Mouse (Mus musculus): Measurements from ENCODE around the gene Prrc2a. TPM values are rescaled to one million over a fixed set of nuclear protein-coding genes. Genes with fewer than 3 reads are reported as not detected.

Prrc2a gene
- polyA plus RNA-seq, 1 experiment from 2014 or later, result 173 TPM

DNA sequence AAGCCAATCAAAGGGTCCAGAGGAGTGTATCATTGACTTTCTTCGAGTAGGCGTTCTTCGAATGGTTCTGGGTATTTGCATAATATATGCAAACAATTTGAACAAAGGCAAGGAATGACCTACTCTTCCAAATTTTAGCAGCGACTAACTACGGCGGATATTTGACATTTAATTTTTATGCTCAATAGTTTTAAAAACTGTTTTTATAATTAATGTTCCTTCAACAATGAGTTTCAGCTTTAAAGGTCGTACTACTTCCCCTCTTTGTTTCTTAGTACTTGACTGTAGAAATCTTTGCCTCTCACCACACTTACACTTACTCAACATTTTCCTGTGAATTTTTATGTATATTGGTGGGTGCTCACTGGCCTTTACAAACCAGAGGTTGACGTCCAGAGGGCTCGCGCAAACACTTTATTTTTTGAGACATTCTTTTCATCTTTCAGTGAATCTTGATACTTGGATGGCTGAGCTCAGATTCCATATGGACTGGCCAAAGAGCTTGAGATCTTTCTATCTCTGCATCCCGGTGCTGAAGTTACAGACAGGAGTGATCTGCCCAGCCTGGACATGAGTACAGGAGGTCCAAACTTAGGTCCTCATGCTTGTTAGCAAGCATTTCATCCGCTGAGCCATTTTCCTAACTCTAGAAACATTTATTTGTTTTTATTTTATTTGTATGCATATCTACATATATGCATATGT lies 906 bp upstream of the Prrc2a start:
- 26% methylated on average over 12 of the region's 12 CpGs for WGBS
- peaks cover 32% of the 10 kb centered on the region for H3K4me1 ChIP-seq
- no peak for DNase-seq (ENCODE audit: low spot score)

DNA sequence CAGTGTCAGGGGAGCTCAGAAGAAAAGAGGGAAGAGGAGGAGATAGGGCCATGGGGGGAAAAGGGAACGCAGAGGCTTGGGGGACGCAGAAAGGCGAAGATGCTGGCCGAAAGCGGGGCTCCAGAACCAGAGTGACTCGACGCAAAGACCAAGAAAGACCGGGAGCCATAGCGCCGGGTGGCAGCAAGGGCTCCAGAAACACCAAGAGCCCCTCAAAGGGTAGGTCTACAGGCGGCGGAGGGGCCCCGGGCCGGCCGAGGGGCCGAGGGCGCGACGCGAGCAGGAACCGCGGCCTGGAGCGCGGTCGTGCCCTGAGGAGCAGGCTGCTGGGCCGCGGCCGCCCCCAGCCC lies 504 bp downstream of the Prrc2a start:
- no peaks in the 10 kb centered on the region for H3K9me3 ChIP-seq (replicated peaks)
- WGBS, result 0% methylated on average over 18 of the region's 28 CpGs
- peak overlapping the region; percentile 92 for H3K4me3 ChIP-seq

More for the DNA sequence above, 906 bp upstream of the Prrc2a start:
- peak overlapping the region; percentile 98 for H3K27ac ChIP-seq (replicated peaks)
- peak overlapping the region; percentile 92 for H3K4me3 ChIP-seq
- H3K9me3 ChIP-seq (replicated peaks), result no peaks in the 10 kb centered on the region
- H3K36me3 ChIP-seq, result peaks cover 28% of the 10 kb centered on the region
- H3K27me3 ChIP-seq (ENCODE audit: low read depth, poor library complexity, severe bottlenecking), result no peaks in the 10 kb centered on the region

DNA sequence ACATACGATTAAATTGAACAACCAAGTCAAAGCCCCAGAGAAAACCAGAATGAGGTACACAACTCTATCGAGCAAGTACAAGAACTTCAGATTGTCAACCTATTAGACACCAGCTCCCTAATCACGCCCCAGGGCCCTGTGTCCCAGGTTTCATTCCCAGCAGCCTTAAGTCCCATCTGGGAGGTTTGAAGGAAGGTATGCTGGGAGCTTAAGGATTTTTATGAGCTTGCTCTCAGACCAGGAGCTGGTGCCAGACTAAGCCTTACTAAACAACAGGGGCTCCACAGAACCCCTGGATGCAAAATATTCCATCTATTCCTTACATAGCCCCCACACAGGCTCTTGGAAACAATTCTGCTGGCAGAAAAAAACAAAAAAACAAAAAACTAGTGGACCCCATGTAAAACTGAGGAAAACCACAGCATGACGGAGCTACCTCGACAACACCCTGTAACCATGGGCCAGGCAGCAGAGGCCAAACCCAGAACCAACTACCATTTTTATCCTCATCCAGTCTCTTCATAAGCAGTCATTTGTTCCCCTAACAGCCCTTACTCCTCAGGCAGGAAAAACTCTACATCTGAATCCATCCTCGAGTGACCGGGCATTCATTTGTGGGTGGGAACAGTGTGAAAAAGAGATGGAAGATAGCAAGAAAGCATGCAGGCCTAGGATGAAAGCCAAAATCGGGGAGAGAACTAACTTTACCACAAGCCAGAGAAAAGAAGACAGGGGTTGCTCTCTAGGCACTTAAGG lies 1.2 kb downstream of the Prrc2a start:
- Histone ChIP-seq H3K27me3 (ENCODE audit: low read depth, poor library complexity, severe bottlenecking) (no peaks in the 10 kb centered on the region), H3K4me1 (peaks cover 32% of the 10 kb centered on the region), H3K36me3 (peaks cover 49% of the 10 kb centered on the region), H3K27ac (replicated peaks) (peak overlapping the region; percentile 98), H3K4me3 (peak overlapping the region; percentile 92), H3K9me3 (replicated peaks) (no peaks in the 10 kb centered on the region)
- 28% methylated on average over 8 of the region's 8 CpGs for WGBS
- DNase-seq (ENCODE audit: low spot score), result no peak

More for the DNA sequence above, 504 bp downstream of the Prrc2a start:
- H3K4me1 ChIP-seq, result peaks cover 32% of the 10 kb centered on the region
- DNase-seq (ENCODE audit: low spot score), result no peak
- H3K27ac ChIP-seq (replicated peaks), result peak overlapping the region; percentile 98
- no peaks in the 10 kb centered on the region for H3K27me3 ChIP-seq (ENCODE audit: low read depth, poor library complexity, severe bottlenecking)
- H3K36me3 ChIP-seq, result peaks cover 42% of the 10 kb centered on the region

DNA sequence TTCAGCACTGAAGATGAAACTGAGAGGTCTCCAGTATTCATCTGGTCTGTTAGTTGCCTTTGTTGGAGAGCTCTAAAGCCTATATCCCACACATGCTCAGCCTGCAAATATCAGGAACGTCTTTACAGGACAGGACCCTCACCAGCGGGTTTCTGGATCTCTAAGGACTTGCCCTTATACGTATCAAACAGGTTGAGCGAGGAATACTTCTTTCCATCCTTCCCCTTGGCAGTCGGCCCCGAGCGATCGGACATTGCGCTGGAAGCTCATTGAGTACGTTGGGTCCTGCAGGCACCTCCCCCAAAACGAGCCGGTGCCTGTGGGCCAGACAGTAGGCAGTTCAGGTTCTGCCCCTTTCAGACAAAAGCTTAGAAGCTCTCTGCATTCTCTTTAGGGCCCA lies 2.0 kb downstream of the Prrc2a start:
- Histone ChIP-seq H3K27ac (replicated peaks) (peak overlapping the region; percentile 98), H3K4me1 (peaks cover 32% of the 10 kb centered on the region), H3K36me3 (peaks cover 57% of the 10 kb centered on the region), H3K9me3 (replicated peaks) (no peaks in the 10 kb centered on the region), H3K27me3 (ENCODE audit: low read depth, poor library complexity, severe bottlenecking) (no peaks in the 10 kb centered on the region), H3K4me3 (peak overlapping the region; percentile 92)
- no peak for DNase-seq (ENCODE audit: low spot score)
- WGBS, result 77% methylated on average over 12 of the region's 12 CpGs

DNA sequence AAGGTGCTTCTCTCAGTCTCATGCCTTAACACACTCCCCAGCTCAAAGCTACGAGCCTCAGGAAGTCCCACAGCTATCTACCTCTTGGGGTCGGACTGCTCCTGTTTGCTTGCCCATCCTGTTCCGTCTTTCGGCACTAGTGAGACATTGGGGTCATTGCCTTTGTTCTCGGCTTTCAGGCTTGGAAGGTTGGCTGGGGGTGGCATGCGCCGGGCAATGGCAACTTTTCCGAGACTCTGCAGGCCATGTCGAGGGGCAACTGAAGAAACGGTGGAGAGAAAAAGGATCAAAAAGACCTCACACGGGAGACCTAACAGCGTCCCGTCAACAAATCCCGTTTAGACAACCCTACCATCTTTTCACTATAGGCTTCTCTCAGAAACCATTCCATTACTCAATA lies 2.6 kb downstream of the Prrc2a start:
- H3K4me1 ChIP-seq, result peaks cover 32% of the 10 kb centered on the region
- WGBS, result 88% methylated on average over 14 of the region's 14 CpGs
- no peak for DNase-seq (ENCODE audit: low spot score)
- peak overlapping the region; percentile 92 for H3K4me3 ChIP-seq
- H3K27ac ChIP-seq (replicated peaks), result 0 out of 2 replicates have a peak overlapping the region, but pooled peaks have one; percentile 98
- no peaks in the 10 kb centered on the region for H3K9me3 ChIP-seq (replicated peaks)
- H3K27me3 ChIP-seq (ENCODE audit: low read depth, poor library complexity, severe bottlenecking), result no peaks in the 10 kb centered on the region
- H3K36me3 ChIP-seq, result peaks cover 63% of the 10 kb centered on the region

DNA sequence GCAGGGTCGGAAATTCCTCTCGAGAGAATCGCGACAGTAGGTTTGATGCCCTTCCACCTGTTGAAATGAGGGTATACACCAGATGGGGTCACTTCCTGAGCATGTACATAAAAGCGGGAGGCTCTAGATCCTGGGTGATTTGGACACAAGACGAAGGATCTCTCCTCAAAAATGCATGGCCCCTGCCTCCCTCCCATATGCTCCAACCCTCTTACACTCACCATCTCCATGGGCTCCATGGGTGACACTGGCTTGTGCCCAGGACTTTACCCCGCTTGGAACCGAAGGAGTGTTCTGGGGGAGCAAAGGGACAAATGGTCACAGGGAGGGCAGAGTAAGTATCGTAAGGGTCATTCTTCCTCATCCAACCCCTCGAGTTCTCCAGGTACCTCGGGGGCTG lies 3.3 kb downstream of the Prrc2a start:
- Histone ChIP-seq H3K36me3 (peaks cover 70% of the 10 kb centered on the region), H3K9me3 (replicated peaks) (no peaks in the 10 kb centered on the region), H3K27me3 (ENCODE audit: low read depth, poor library complexity, severe bottlenecking) (no peaks in the 10 kb centered on the region), H3K4me3 (peak overlapping the region; percentile 92), H3K27ac (replicated peaks) (no peak overlapping the region), H3K4me1 (peaks cover 30% of the 10 kb centered on the region)
- DNase-seq (ENCODE audit: low spot score), result no peak
- 91% methylated on average over 11 of the region's 11 CpGs for WGBS

DNA sequence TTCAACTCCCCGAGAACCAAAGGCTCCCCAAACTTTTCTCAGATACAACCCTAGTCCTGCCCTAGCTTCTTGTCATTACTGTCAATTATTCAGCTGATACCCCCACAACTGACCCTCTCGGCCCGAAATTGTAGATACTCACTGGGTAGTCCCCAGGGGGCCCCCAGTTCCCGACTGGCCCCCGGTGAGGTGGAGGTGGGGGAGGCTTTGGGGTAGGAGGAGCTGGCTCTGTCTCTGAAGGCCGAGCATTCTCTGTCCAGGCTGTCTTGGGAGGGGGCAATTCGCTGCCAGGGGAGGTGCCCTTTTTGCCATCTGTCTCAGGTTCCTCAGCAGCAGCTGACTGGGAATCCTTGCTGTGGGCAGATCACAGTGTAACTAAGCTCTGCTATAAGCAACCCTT lies 5.1 kb downstream of the Prrc2a start:
- no peaks in the 10 kb centered on the region for H3K27me3 ChIP-seq (ENCODE audit: low read depth, poor library complexity, severe bottlenecking)
- peaks cover 88% of the 10 kb centered on the region for H3K36me3 ChIP-seq
- 94% methylated on average over 7 of the region's 7 CpGs for WGBS
- H3K27ac ChIP-seq (replicated peaks), result no peak overlapping the region
- no peaks in the 10 kb centered on the region for H3K9me3 ChIP-seq (replicated peaks)
- H3K4me3 ChIP-seq, result no peak overlapping the region
- no peak for DNase-seq (ENCODE audit: low spot score)
- peaks cover 21% of the 10 kb centered on the region for H3K4me1 ChIP-seq

DNA sequence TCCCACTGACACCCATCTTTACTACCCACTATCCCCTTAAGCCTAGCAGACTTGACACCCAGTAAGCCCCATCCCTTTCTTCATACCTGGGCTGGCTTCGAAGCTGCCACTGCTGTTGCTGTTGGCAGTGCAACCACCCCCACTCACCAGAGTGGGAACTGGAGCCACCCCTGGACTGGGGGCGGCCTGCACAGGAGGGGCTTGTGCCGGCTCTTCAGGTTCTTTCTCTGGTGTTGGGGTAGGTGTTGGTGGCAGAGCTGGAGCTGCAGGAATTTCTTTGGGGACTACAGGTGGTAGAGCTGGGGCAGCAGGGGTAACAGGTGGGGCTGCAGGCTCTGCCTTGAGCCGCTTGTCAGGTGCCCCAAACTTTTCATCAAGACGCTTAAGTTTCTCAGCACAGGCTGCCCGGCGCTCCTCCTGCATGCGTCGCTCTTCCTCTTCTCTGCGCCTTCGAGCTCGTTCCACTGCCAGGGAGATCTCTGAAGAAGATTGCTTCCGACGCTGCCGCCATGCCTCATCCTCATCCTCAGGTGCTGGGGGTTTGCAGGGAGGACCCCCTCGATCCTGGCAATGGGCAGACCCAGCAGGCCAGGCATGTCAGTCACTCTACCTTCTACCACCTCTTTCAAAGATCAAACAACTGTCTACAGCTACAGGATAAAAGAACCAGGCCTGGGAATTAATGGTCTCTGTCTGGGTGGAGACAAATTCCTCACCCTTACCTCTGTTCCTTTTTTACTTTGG lies 5.7 kb downstream of the Prrc2a start:
- H3K4me3 ChIP-seq, result no peak overlapping the region
- no peaks in the 10 kb centered on the region for H3K9me3 ChIP-seq (replicated peaks)
- 96% methylated on average over 16 of the region's 16 CpGs for WGBS
- H3K36me3 ChIP-seq, result peaks cover 94% of the 10 kb centered on the region
- no peak overlapping the region for H3K27ac ChIP-seq (replicated peaks)
- no peaks in the 10 kb centered on the region for H3K27me3 ChIP-seq (ENCODE audit: low read depth, poor library complexity, severe bottlenecking)
- peaks cover 21% of the 10 kb centered on the region for H3K4me1 ChIP-seq
- DNase-seq (ENCODE audit: low spot score), result no peak

DNA sequence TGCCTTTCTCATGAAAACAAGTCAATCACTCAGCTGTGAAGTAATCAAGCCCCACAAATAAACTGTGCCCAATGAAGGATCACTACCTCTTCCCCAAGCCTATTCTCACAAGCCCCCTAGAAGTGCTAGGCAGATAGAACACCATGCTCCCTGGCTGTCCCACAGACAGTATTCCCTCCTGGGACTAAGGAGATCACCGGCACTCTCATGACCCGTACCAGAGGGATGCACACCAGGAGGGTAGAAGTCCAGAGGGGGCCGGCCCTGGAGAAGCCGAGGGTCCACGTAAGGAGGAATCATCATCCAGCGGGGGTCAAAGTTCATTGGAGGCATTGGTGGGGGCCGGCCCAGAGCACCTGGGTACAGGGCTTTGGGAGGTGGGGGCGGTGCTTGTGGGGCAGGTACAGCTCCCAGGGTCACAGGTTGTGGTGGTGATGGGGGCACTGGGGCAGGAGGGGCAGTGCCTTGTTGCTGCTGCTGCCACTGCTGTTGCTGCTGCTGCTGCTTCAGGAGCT lies 7.0 kb downstream of the Prrc2a start:
- Histone ChIP-seq H3K9me3 (replicated peaks) (no peaks in the 10 kb centered on the region), H3K4me1 (peaks cover 14% of the 10 kb centered on the region), H3K4me3 (no peak overlapping the region), H3K27me3 (ENCODE audit: low read depth, poor library complexity, severe bottlenecking) (no peaks in the 10 kb centered on the region), H3K36me3 (peaks cover 100% of the 10 kb centered on the region), H3K27ac (replicated peaks) (no peak overlapping the region)
- no peak for DNase-seq (ENCODE audit: low spot score)
- WGBS, result 88% methylated on average over 8 of the region's 8 CpGs

DNA sequence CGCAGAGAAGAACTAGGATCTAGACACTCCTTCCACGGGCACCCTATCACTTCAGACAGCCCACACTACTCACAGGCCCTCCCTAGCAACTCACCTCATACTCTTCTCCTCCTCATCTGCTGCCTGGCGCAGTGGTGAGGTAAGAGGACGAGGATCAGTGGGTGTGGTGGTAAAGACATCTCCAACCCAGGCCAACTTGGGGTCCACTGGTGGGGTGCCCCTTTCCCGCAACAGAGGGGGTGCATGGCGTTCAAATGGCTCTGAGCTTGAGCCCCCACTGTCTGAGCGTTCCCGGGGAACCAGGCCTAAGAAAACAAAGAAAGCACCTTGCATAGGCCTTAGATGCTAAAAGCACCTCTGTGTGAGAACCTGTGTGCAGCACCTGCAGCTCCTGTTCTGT lies 7.4 kb downstream of the Prrc2a start:
- Histone ChIP-seq H3K36me3 (peaks cover 100% of the 10 kb centered on the region), H3K4me3 (no peak overlapping the region), H3K4me1 (peaks cover 9% of the 10 kb centered on the region), H3K9me3 (replicated peaks) (no peaks in the 10 kb centered on the region), H3K27ac (replicated peaks) (no peak overlapping the region), H3K27me3 (ENCODE audit: low read depth, poor library complexity, severe bottlenecking) (no peaks in the 10 kb centered on the region)
- DNase-seq (ENCODE audit: low spot score), result no peak
- 93% methylated on average over 8 of the region's 8 CpGs for WGBS

DNA sequence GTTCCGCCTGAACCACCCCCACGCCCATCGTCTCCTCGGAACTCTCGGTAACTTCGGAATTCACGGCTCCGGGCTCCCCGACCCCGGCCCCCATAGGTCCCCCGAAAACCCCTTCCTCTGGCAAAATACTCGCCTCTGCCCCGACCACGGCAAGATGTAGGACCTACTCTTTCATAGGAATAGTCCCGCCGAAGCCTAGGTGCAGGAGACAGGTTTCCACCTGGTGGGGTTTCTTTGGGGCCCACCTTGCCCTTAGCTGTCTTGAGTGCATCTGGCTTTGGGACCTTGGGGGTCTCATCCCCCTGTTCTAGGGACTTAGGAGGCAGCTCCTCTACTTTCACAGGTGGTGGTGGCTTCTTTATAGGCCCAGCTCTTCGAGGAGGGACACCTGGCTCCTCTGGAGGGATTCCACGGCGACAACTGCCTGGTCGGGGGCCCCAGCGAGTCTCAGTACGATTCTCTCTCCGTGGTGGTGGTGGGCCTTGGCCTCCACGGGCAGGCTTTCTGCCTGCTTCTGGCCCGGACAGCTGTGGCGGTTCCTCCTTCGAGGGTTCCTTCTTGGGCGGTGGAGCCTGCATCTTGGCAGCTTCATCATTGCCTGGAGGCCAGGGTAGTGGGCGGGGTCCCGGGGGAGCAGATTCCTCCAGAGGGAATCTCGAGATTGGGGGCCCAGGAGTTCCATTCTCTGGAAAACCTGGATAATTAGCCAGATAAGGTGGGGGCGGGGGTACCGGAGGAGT lies 8.1 kb downstream of the Prrc2a start:
- Histone ChIP-seq H3K27me3 (ENCODE audit: low read depth, poor library complexity, severe bottlenecking) (no peaks in the 10 kb centered on the region), H3K27ac (replicated peaks) (no peak overlapping the region), H3K36me3 (peaks cover 100% of the 10 kb centered on the region), H3K4me3 (peak overlapping the region; percentile 9; the same call in 1 of the 2 replicates), H3K4me1 (peaks cover 3% of the 10 kb centered on the region; the same call in 1 of the 2 replicates), H3K9me3 (replicated peaks) (no peaks in the 10 kb centered on the region)
- DNase-seq (ENCODE audit: low spot score), result no peak
- 92% methylated on average over 33 of the region's 33 CpGs for WGBS

DNA sequence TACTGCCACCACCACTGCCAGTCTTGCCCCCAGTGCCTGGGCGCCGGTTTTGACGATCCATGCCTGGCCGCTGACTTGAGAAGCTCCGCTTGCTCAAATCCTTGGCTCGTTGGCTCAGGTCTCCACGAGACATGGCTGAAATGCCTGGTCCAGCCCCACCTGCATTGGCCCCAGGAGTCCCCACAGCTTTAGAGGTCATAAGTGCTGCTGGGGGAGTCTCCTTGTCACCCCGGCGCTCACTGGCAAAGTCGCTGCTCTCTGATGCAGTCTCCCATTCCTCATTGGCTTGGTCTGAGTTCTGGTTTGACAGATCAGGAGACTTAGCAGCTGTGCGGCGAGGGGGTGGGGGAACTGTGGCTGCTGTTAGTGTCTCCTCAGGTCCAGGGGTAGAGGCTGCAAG lies 9.2 kb downstream of the Prrc2a start:
- H3K27ac ChIP-seq (replicated peaks), result no peak overlapping the region
- H3K27me3 ChIP-seq (ENCODE audit: low read depth, poor library complexity, severe bottlenecking), result no peaks in the 10 kb centered on the region
- WGBS, result 93% methylated on average over 12 of the region's 12 CpGs
- H3K9me3 ChIP-seq (replicated peaks), result no peaks in the 10 kb centered on the region
- no peak for DNase-seq (ENCODE audit: low spot score)
- peaks cover 99% of the 10 kb centered on the region for H3K36me3 ChIP-seq
- no peaks in the 10 kb centered on the region for H3K4me1 ChIP-seq
- H3K4me3 ChIP-seq, result peak overlapping the region; percentile 4; the same call in 1 of the 2 replicates

Data from midbrain, embryonic 10.5 days (tissue).